Mouse (Mus musculus) intestine, postnatal 0 days (tissue): ENCODE results near the gene Hist1h4n. TPM values are rescaled to one million over a fixed set of nuclear protein-coding genes. Genes with fewer than 3 reads are reported as not detected.
"Not testable (repeated sequence)": the region's sequence is repeated elsewhere in the genome, so short reads cannot be mapped to it uniquely, and the experiment has no call there.

Source experiments
- ATAC-seq: fragments of 200-750 bp; cut with Nextera tagmentation; 2 replicates; pipeline ENCODE4 v1.8.0; 2017; ENCODE audit warnings: mild to moderate bottlenecking, moderate TSS enrichment, moderate library complexity
- H3K27ac ChIP-seq: fragments of 300-500 bp; sonication (generic); 2 replicates; pipeline ENCODE4 v1.5.1; 2014; ENCODE audit warnings: mild to moderate bottlenecking, low read depth, low read length, moderate library complexity
- H3K27me3 ChIP-seq: fragments of 300-500 bp; sonication (generic); replicated peaks from 2 replicates; pipeline ENCODE4 v1.6.1; 2014; ENCODE audit warnings: low read length, mixed read lengths; ENCODE audit not compliant: control insufficient read depth, insufficient read depth
- H3K36me3 ChIP-seq: fragments of 300-500 bp; sonication (generic); 2 replicates; pipeline ENCODE4 v1.6.1; 2014; ENCODE audit warnings: mild to moderate bottlenecking, moderate library complexity; ENCODE audit not compliant: control insufficient read depth, insufficient read depth
- H3K4me1 ChIP-seq: fragments of 300-500 bp; sonication (generic); replicated peaks from 2 replicates; pipeline ENCODE4 v1.6.1; 2014; ENCODE audit warnings: antibody characterized with exemption, low read length, mixed read lengths; ENCODE audit not compliant: control insufficient read depth, insufficient read depth
- H3K4me2 ChIP-seq: fragments of 300-500 bp; sonication (generic); replicated peaks from 2 replicates; pipeline ENCODE4 v1.6.1; 2014; ENCODE audit warnings: low read depth, mild to moderate bottlenecking, moderate library complexity
- H3K4me3 ChIP-seq: fragments of 300-500 bp; sonication (generic); 2 replicates; pipeline ENCODE4 v1.5.1; 2014; ENCODE audit warnings: low read depth, low read length
- H3K9ac ChIP-seq: fragments of 300-500 bp; sonication (generic); 2 replicates; pipeline ENCODE4 v1.6.1; 2014; ENCODE audit warnings: mild to moderate bottlenecking, low read depth, low read length
- H3K9me3 ChIP-seq: fragments of 300-500 bp; sonication (generic); 2 replicates; pipeline ENCODE4 v1.6.1; 2016; ENCODE audit warnings: mixed run types; ENCODE audit not compliant: control insufficient read depth
- CTCF ChIP-seq: sonication (generic); IDR thresholded peaks from 2 replicates; pipeline ENCODE4 v1.5.1; 2016; ENCODE audit warnings: low read depth, mild to moderate bottlenecking, control low read depth, antibody characterized with exemption, moderate library complexity
- WGBS: fragments of 180-500 bp; shearing (Covaris S2); extraction: QIAGEN DNeasy Blood & Tissue Kit; methylation state at CpG from one replicate; pipeline ENCODE4 v1.1.7; 2014; 5-methylcytosine and 5-hydroxymethylcytosine counted together
- polyA plus RNA-seq: library from polyadenylated mRNA; unstranded; fragments of >200 nt; fragmentation: Nextera tagmentation; extraction: Ambion mirVana; gene quantifications from 2 replicates; pipeline ENCODE4 v1.2.1, GENCODE M21; 2015

Hist1h4n gene
- polyA plus RNA-seq, 1 experiment from 2014 or later, result 5.3 TPM

GRCm38 (mm10) chr13:21828511-21828910 lies 3.5 kb downstream of the Hist1h4n start:
- H3K9ac ChIP-seq, result no peak overlapping the region
- no peak for ATAC-seq
- no peaks in the 10 kb centered on the region for H3K27me3 ChIP-seq
- no peak for TF ChIP-seq CTCF
- no peaks in the 10 kb centered on the region for H3K36me3 ChIP-seq
- H3K27ac ChIP-seq, result no peak overlapping the region
- no peak overlapping the region for H3K4me2 ChIP-seq
- WGBS, result 41% methylated on average over 3 of the region's 3 CpGs
- H3K9me3 ChIP-seq, result no peaks in the 10 kb centered on the region
- H3K4me3 ChIP-seq, result no peak overlapping the region
- no peaks in the 10 kb centered on the region for H3K4me1 ChIP-seq

DNA sequence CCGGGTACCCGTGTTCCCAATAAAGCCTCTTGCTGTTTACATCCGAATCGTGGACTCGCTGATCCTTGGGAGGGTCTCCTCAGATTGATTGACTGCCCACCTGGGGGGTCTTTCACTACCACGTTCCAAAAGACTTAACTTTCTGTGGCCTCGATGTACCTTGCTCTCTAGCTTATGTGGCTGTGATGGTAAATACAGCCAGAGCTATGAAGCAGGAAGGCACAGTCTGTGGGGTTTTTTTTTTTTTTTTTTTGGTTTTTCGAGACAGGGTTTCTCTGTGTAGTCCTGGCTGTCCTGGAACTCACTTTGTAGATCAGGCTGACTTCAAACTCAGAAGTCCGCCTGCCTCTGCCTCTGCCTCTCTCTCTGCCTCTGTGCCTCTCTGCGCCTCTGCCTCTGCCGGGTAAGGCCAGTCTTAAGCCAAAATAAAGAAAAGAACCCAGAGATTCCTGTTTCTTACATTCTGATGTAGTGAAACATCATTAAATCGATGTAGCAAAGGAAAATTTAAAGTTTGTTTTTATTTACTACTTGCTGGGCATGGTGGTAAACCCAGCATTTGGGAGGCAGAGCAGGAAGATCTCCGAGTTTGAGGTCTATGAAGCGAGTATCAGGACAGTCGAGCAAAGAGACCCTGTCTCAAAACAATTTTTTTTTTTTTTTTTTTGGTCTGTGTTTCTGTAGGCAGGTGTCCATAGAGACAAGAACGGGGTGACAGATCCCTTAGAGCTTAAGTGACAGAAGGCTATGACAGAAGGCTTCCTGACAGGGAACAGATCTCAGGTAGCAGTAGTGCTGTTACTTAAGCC lies 11.7 kb downstream of the Hist1h4n start:
- not testable (repeated sequence) for H3K9ac ChIP-seq, H3K36me3 ChIP-seq, H3K9me3 ChIP-seq, ATAC-seq, H3K4me3 ChIP-seq, H3K4me1 ChIP-seq, H3K27ac ChIP-seq, H3K27me3 ChIP-seq, H3K4me2 ChIP-seq
- WGBS, result 73% methylated on average over 7 of the region's 16 CpGs

DNA sequence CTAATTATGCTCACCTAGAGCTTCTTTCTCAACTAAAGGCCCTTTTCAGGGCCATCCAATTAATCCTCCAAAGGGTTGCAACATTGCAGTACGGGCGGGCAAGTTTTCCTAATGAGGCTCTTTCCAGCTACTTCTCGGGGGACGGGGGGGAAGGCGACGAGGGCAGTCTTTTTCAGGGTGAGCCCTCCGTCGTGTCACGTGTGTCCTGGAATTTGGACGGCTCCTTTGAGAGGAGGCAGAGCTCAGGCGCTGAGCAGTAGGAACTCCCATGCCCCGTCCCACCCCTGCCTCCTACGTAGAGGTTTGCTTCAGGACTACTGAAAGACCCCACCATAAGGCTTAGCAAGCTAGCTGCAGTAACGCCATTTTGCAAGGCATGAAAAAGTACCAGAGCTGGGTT lies 19.9 kb downstream of the Hist1h4n start:
- not testable (repeated sequence) for H3K27ac ChIP-seq, H3K27me3 ChIP-seq, H3K4me3 ChIP-seq, H3K9me3 ChIP-seq, H3K4me1 ChIP-seq, H3K36me3 ChIP-seq, H3K9ac ChIP-seq
- H3K4me2 ChIP-seq, result peak overlapping the region; percentile 37
- WGBS, result under 1% methylated on average over 12 of the region's 14 CpGs
- peak; percentile 53 for ATAC-seq

DNA sequence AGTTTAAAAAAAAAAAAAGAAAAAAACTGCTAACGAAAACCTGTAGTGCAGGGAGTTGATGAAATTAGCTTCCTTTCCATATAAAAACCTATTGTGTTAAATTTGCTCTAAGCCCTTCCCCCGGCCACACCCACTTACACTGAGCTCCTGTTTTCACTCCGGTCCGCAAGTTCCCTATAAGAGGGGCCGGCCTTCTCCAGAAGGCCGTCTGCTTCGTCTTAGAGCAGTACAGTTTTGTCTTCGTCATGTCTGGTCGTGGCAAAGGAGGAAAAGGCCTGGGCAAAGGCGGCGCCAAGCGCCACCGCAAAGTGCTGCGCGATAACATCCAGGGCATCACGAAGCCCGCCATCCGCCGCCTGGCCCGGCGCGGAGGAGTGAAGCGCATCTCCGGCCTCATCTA lies 20.5 kb downstream of the Hist1h4n start, which contains the start of gene Hist1h4m:
Gene Hist1h4m (plus strand): TSS at position 208 of the 400 bp plus-strand sequence.
- H3K9me3 ChIP-seq, H3K36me3 ChIP-seq, H3K27me3 ChIP-seq, H3K9ac ChIP-seq, H3K4me1 ChIP-seq, H3K4me3 ChIP-seq, H3K27ac ChIP-seq: not testable (repeated sequence)
- peak within 1 kb of the TSS; percentile 37 for H3K4me2 ChIP-seq
- peak; percentile 57 for ATAC-seq
- no CpG with 5 or more reads among the region's 24 CpGs for WGBS

DNA sequence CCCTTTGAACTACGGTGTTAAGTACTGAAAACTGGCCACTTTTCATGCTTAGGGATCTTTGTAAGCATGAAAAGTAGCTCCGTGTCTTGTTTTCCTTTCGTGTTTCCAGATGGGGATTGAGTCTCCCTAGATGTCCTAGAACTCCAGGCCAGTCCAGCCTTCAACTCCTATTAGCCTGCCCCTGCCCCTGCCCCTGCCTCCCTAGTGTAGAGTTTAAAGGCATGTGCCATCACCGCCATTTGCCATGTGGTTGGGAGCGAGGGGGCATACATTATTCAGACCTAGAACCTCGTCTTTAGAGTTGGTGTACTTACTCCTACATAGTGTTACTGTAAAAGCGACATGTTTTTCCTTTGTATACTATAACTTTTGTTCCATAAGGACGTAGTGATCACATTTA lies 20.9 kb downstream of the Hist1h4n start:
- not testable (repeated sequence) for H3K9me3 ChIP-seq, H3K4me2 ChIP-seq, H3K27me3 ChIP-seq, H3K4me1 ChIP-seq, H3K27ac ChIP-seq, H3K36me3 ChIP-seq, H3K9ac ChIP-seq, H3K4me3 ChIP-seq
- WGBS, result no CpG with 5 or more reads among the region's 8 CpGs
- 0 out of 2 replicates have a peak, but pooled peaks have one; percentile 10 for ATAC-seq

DNA sequence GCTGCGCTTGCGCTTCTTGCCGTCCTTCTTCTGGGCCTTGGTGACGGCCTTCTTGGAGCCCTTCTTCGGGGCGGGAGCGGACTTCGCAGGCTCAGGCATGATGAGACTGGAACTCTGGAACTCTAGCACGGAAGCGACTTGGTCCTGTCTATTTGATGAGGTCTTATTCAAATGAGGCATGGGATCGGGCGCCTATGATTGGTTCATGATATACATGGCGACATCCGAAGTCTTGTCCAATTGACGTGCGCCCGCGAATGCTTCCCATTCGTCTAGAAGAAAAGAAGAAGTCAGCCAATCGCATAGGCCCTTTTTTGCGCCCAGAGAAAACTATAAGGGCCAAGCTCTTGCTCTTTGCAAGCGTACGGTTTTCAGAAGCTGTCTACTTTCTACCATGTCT lies 21.9 kb downstream of the Hist1h4n start, which contains the start of the genes Hist1h2bq and Hist1h2ao:
Gene Hist1h2bq (minus strand): TSS at position 125 of the 400 bp plus-strand sequence.
Gene Hist1h2ao (plus strand): TSS at position 393 of the 400 bp plus-strand sequence.
- peak; percentile 94 for ATAC-seq
- WGBS, result no CpG with 5 or more reads among the region's 23 CpGs
- not testable (repeated sequence) for H3K27ac ChIP-seq

GRCm38 (mm10) chr13:21803058-21803457 lies 28.9 kb downstream of the Hist1h4n start:
- H3K4me3 ChIP-seq, result not testable (repeated sequence)
- peak; percentile 79 for ATAC-seq

More for the DNA sequence above, 21.9 kb downstream of the Hist1h4n start, which contains the start of the genes Hist1h2bq and Hist1h2ao:
- H3K4me3 ChIP-seq, H3K4me1 ChIP-seq, H3K9ac ChIP-seq, H3K36me3 ChIP-seq, H3K9me3 ChIP-seq, H3K4me2 ChIP-seq, H3K27me3 ChIP-seq: not testable (repeated sequence)

DNA sequence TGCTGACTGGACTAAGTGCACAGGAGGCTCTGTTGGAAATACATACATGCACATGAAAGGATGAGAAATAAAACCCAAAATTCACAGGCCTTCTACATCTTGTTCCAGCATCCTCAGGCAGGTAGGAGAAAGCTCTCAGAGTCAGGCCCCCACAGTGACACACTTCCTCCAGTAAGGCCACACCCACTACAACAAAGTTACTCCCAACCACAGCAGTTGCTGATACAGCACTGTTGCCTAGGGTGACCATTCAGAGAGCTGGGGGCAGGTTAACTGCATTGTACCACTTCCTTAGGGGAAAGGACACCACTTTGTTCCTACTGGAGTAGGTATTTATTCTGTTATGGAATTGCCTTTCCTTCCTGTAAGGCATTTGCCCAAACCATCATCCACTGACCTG lies 34.8 kb downstream of the Hist1h4n start:
- H3K27me3 ChIP-seq, H3K27ac ChIP-seq, H3K36me3 ChIP-seq, H3K9ac ChIP-seq, H3K9me3 ChIP-seq, ATAC-seq, H3K4me1 ChIP-seq, H3K4me2 ChIP-seq, H3K4me3 ChIP-seq: not testable (repeated sequence)

More at GRCm38 (mm10) chr13:21803058-21803457, 28.9 kb downstream of the Hist1h4n start:
- no CpG with 5 or more reads among the region's 4 CpGs for WGBS
- H3K9me3 ChIP-seq, H3K27me3 ChIP-seq, H3K36me3 ChIP-seq, H3K4me1 ChIP-seq, H3K27ac ChIP-seq, H3K4me2 ChIP-seq, H3K9ac ChIP-seq: not testable (repeated sequence)
